Mouse (Mus musculus): ENCODE results near the gene Nat8f1. TPM values are rescaled to one million over a fixed set of nuclear protein-coding genes. Genes with fewer than 3 reads are reported as not detected.
"Not testable (repeated sequence)": the region's sequence is repeated elsewhere in the genome, so short reads cannot be mapped to it uniquely, and the experiment has no call there.

Gene Nat8f1
- polyA plus RNA-seq, 1 experiment from 2014 or later: 14.0 TPM

- H3K27ac ChIP-seq: no peak overlapping the region
- no peaks in the 10 kb centered on the region for H3K27me3 ChIP-seq
- no peaks in the 10 kb centered on the region for H3K36me3 ChIP-seq
- H3K9me3 ChIP-seq: no peaks in the 10 kb centered on the region
- H3K4me1 ChIP-seq (replicated peaks): 0 out of 2 replicates have a peak, but pooled peaks cover 2% of the 10 kb centered on the region
- ATAC-seq: no peak
- H3K4me3 ChIP-seq (replicated peaks): no peak overlapping the region
- 94% methylated on average over 2 of the region's 2 CpGs for WGBS
- no peak overlapping the region for H3K9ac ChIP-seq (replicated peaks)
- no peak overlapping the region for H3K4me2 ChIP-seq (replicated peaks)
Observed at GRCm38 (mm10) chr6:85902303-85902702, 13.2 kb downstream of the Nat8f1 start.

- H3K4me2 ChIP-seq (replicated peaks); H3K27me3 ChIP-seq; H3K9ac ChIP-seq (replicated peaks); H3K36me3 ChIP-seq; H3K9me3 ChIP-seq; H3K4me1 ChIP-seq (replicated peaks); ATAC-seq; H3K4me3 ChIP-seq (replicated peaks); H3K27ac ChIP-seq: not testable (repeated sequence)
- WGBS: 82% methylated on average over 6 of the region's 8 CpGs
Observed at GRCm38 (mm10) chr6:85898596-85899475, 16.7 kb downstream of the Nat8f1 start.

- not testable (repeated sequence) for H3K4me3 ChIP-seq (replicated peaks); H3K27ac ChIP-seq; H3K9ac ChIP-seq (replicated peaks); ATAC-seq; H3K9me3 ChIP-seq; H3K4me1 ChIP-seq (replicated peaks); H3K4me2 ChIP-seq (replicated peaks); H3K27me3 ChIP-seq; H3K36me3 ChIP-seq
- 76% methylated on average over 25 of the region's 25 CpGs for WGBS
Observed at GRCm38 (mm10) chr6:85895061-85895648, 20.3 kb downstream of the Nat8f1 start.

GRCm38 (mm10) chr6:85888961-85889360 lies 26.5 kb downstream of the Nat8f1 start:
- H3K4me3 ChIP-seq (replicated peaks): no peak overlapping the region
- ATAC-seq: no peak
- WGBS: 83% methylated on average over 2 of the region's 2 CpGs
- H3K27me3 ChIP-seq: no peaks in the 10 kb centered on the region
- no peaks in the 10 kb centered on the region for H3K36me3 ChIP-seq
- H3K9ac ChIP-seq (replicated peaks): no peak overlapping the region
- no peaks in the 10 kb centered on the region for H3K4me1 ChIP-seq (replicated peaks)
- peaks cover 4% of the 10 kb centered on the region; the same call in 1 of the 2 replicates for H3K9me3 ChIP-seq
- H3K4me2 ChIP-seq (replicated peaks): no peak overlapping the region
- H3K27ac ChIP-seq: no peak overlapping the region

- no peak overlapping the region for H3K9ac ChIP-seq (replicated peaks)
- no peaks in the 10 kb centered on the region; the same call in 1 of the 2 replicates for H3K36me3 ChIP-seq
- H3K27ac ChIP-seq: no peak overlapping the region
- no peak for ATAC-seq
- WGBS: 77% methylated on average over 1 of the region's 1 CpGs
- H3K4me3 ChIP-seq (replicated peaks): no peak overlapping the region
- H3K9me3 ChIP-seq: peaks cover 18% of the 10 kb centered on the region; the same call in 1 of the 2 replicates
- no peak overlapping the region for H3K4me2 ChIP-seq (replicated peaks)
- H3K27me3 ChIP-seq: no peaks in the 10 kb centered on the region
- no peaks in the 10 kb centered on the region for H3K4me1 ChIP-seq (replicated peaks)
Observed at GRCm38 (mm10) chr6:85884311-85884710, 31.2 kb downstream of the Nat8f1 start.

- not testable (repeated sequence) for ATAC-seq; H3K27me3 ChIP-seq; H3K27ac ChIP-seq; H3K9ac ChIP-seq (replicated peaks); H3K4me1 ChIP-seq (replicated peaks); H3K36me3 ChIP-seq; H3K4me3 ChIP-seq (replicated peaks); H3K4me2 ChIP-seq (replicated peaks)
- H3K9me3 ChIP-seq: peaks cover 18% of the 10 kb centered on the region; the same call in 1 of the 2 replicates
- 93% methylated on average over 9 of the region's 9 CpGs for WGBS
Observed at GRCm38 (mm10) chr6:85883246-85883645, 32.2 kb downstream of the Nat8f1 start.

GRCm38 (mm10) chr6:85869006-85869405 lies 46.5 kb downstream of the Nat8f1 start, which contains the start of gene Nat8f2:
Gene Nat8f2, minus strand, starts transcription at chr6:85869158.
- not testable (repeated sequence) for H3K4me3 ChIP-seq (replicated peaks); H3K9ac ChIP-seq (replicated peaks); H3K4me2 ChIP-seq (replicated peaks); H3K27me3 ChIP-seq; H3K9me3 ChIP-seq; H3K4me1 ChIP-seq (replicated peaks); H3K36me3 ChIP-seq; ATAC-seq; H3K27ac ChIP-seq
- WGBS: 82% methylated on average over 5 of the region's 5 CpGs

GRCm38 (mm10) chr6:85867726-85868690 lies 47.5 kb downstream of the Nat8f1 start:
- H3K4me3 ChIP-seq (replicated peaks): no peak overlapping the region
- no peak overlapping the region for H3K27ac ChIP-seq
- no peaks in the 10 kb centered on the region for H3K27me3 ChIP-seq
- H3K4me1 ChIP-seq (replicated peaks): no peaks in the 10 kb centered on the region
- no peak overlapping the region for H3K4me2 ChIP-seq (replicated peaks)
- H3K9me3 ChIP-seq: no peaks in the 10 kb centered on the region
- 85% methylated on average over 8 of the region's 8 CpGs for WGBS
- no peak for ATAC-seq
- no peak overlapping the region for H3K9ac ChIP-seq (replicated peaks)
- H3K36me3 ChIP-seq: no peaks in the 10 kb centered on the region

GRCm38 (mm10) chr6:85866995-85867394 lies 48.5 kb downstream of the Nat8f1 start:
- H3K4me1 ChIP-seq (replicated peaks); H3K4me3 ChIP-seq (replicated peaks); H3K27me3 ChIP-seq; H3K36me3 ChIP-seq; H3K9ac ChIP-seq (replicated peaks); H3K4me2 ChIP-seq (replicated peaks); H3K9me3 ChIP-seq; ATAC-seq; H3K27ac ChIP-seq: not testable (repeated sequence)
- WGBS: 74% methylated on average over 1 of the region's 1 CpGs

- not testable (repeated sequence) for ATAC-seq; H3K9ac ChIP-seq (replicated peaks); H3K4me3 ChIP-seq (replicated peaks); H3K27ac ChIP-seq; H3K27me3 ChIP-seq; H3K9me3 ChIP-seq; H3K4me1 ChIP-seq (replicated peaks); H3K36me3 ChIP-seq; H3K4me2 ChIP-seq (replicated peaks)
- 88% methylated on average over 3 of the region's 3 CpGs for WGBS
Observed at GRCm38 (mm10) chr6:85866166-85866565, 49.3 kb downstream of the Nat8f1 start.

- ATAC-seq; H3K4me2 ChIP-seq (replicated peaks); H3K9me3 ChIP-seq; H3K27me3 ChIP-seq; H3K27ac ChIP-seq; H3K4me3 ChIP-seq (replicated peaks); H3K4me1 ChIP-seq (replicated peaks); H3K36me3 ChIP-seq; H3K9ac ChIP-seq (replicated peaks): not testable (repeated sequence)
- 72% methylated on average over 6 of the region's 7 CpGs for WGBS
Observed at GRCm38 (mm10) chr6:85864900-85865639, 50.4 kb downstream of the Nat8f1 start.
